Mouse (Mus musculus): ENCODE data around the gene Gm5114.
"Not testable (repeated sequence)": the region's sequence is repeated elsewhere in the genome, so short reads cannot be mapped to it uniquely, and the experiment has no call there.

Gm5114 gene

DNA sequence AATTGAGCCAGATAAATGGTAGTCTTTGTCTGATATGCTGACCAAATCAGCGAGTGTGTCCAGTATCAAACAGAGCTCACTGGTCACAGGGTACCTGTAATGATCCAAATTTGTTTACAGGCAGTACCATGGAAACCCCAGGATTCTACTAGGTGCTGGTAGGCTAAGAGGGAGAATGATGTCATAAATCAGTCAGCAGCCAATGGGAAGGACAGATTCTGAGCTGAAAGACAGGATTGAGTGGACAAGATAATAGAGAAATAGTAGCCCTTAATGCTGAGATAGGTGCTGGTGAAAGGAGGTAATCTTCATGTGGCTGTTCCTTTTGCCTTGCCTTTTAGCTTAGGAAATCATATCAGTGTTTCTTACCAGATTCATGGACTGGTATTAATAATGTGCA, at the start of gene Gm5114:
Gene Gm5114, minus strand, starts transcription at position 101 of the 400 bp plus-strand sequence.
- DNase-seq (ENCODE audit: low spot score in 2 of 2): not testable (repeated sequence)

DNA sequence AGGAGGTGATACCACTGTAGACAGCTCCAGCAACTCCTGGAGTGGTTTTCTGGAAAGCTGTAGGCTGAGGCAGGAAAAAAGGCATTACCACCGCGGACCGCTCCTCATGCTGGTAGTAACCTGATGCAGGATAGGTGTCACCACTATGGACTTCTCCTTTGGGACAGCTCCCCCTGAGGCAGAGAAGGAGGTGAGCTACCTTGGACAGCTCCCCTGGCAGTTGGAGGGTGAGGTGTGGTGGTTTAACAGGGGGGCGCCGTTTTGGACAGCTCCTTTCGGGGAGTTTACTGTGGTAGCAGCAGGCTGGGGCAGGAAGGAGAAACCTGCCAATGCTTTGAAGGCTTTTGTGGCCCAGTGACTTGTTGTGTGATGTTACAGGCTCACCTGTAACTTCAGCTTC, 42.8 kb upstream of the Gm5114 start:
- DNase-seq (ENCODE audit: low spot score in 2 of 2): no peak

- peak; percentile 84 to 89 for DNase-seq (ENCODE audit: low spot score in 2 of 2)
Measured at GRCm38 (mm10) chr7:39449260-39450021, 36.5 kb upstream of the Gm5114 start.

GRCm38 (mm10) chr7:39448626-39449242, 35.8 kb upstream of the Gm5114 start:
- DNase-seq (ENCODE audit: low spot score in 2 of 2): no peak

- no peak for DNase-seq (ENCODE audit: low spot score in 2 of 2)
Measured at GRCm38 (mm10) chr7:39441237-39441636, 28.3 kb upstream of the Gm5114 start.

- DNase-seq (ENCODE audit: low spot score in 2 of 2): no peak
Measured at GRCm38 (mm10) chr7:39440362-39440761, 27.4 kb upstream of the Gm5114 start.

All from frontal cortex, postnatal 36 days (tissue).